Mouse (Mus musculus) adipose tissue, adult 10 weeks (tissue): Measurements from ENCODE around the gene Slc37a4. TPM values are rescaled to one million over a fixed set of nuclear protein-coding genes. Genes with fewer than 3 reads are reported as not detected.

Source experiments
- polyA plus RNA-seq: library from polyadenylated mRNA; stranded (reverse); fragments of 350-450 nt; fragmentation: Illumina TruSeq; extraction: RNeasy Lipid Tissue Mini Kit (QIAGEN cat#74804); gene quantifications from one replicate; pipeline ENCODE4 v1.2.3, GENCODE M21; 2014; ENCODE audit warnings: low read depth, low replicate concordance

Gene Slc37a4
- 66.0 TPM for polyA plus RNA-seq

GRCm38 (mm10) chr9:44396684-44397411 lies at the start of gene Slc37a4:
Gene Slc37a4 (plus strand): TSS chr9:44396852.

GRCm38 (mm10) chr9:44361190-44361917 lies 35.3 kb upstream of the Slc37a4 start, which contains the start of gene Vps11:
Gene Vps11 (minus strand): TSS chr9:44361670.

GRCm38 (mm10) chr9:44379054-44379834 lies 17.4 kb upstream of the Slc37a4 start, which contains the start of gene Hyou1:
Gene Hyou1 (plus strand): TSS chr9:44379490.

GRCm38 (mm10) chr9:44406906-44407751 lies 10.5 kb downstream of the Slc37a4 start, which contains the start of the genes Rps25 and Trappc4:
Gene Rps25 (plus strand): TSS chr9:44407139.
Gene Trappc4 (minus strand): TSS chr9:44407600.

GRCm38 (mm10) chr9:44418519-44419385 lies 22.1 kb downstream of the Slc37a4 start, which contains the start of gene Ccdc84:
Gene Ccdc84 (minus strand): TSS chr9:44418569.

GRCm38 (mm10) chr9:44440961-44441360 lies 44.3 kb downstream of the Slc37a4 start, which contains the start of gene Foxr1:
Gene Foxr1 (minus strand): TSS chr9:44441136.

Other genes with a start within 250 kb of the Slc37a4 start
- gene Cbl, start 162.8 kb upstream of the Slc37a4 start, polyA plus RNA-seq, result 17.4 TPM
- gene Ccdc153, start 156.2 kb upstream of the Slc37a4 start, polyA plus RNA-seq, result 32.6 TPM
- gene Pdzd3, start 145.4 kb upstream of the Slc37a4 start, polyA plus RNA-seq, result 3.3 TPM
- 17.3 TPM for gene Nlrx1, start 128.3 kb upstream of the Slc37a4 start, polyA plus RNA-seq
- 2.2 TPM for gene Abcg4, start 108.2 kb upstream of the Slc37a4 start, polyA plus RNA-seq
- 14.7 TPM for gene Hinfp, start 91.2 kb upstream of the Slc37a4 start, polyA plus RNA-seq
- 28.1 TPM for gene C2cd2l, start 76.6 kb upstream of the Slc37a4 start, polyA plus RNA-seq
- 25.7 TPM for gene Dpagt1, start 70.8 kb upstream of the Slc37a4 start, polyA plus RNA-seq
- gene H2afx, start 62.2 kb upstream of the Slc37a4 start, polyA plus RNA-seq, result 25.2 TPM
- 47.6 TPM for gene Hmbs, start 52.6 kb upstream of the Slc37a4 start, polyA plus RNA-seq
- gene Vps11, start 35.2 kb upstream of the Slc37a4 start, polyA plus RNA-seq, result 37.7 TPM
- 132 TPM for gene Hyou1, start 17.4 kb upstream of the Slc37a4 start, polyA plus RNA-seq
- 1,387 TPM for gene Rps25, start 10.3 kb downstream of the Slc37a4 start, polyA plus RNA-seq
- 77.7 TPM for gene Trappc4, start 10.7 kb downstream of the Slc37a4 start, polyA plus RNA-seq
- 31.8 TPM for gene Ccdc84, start 21.7 kb downstream of the Slc37a4 start, polyA plus RNA-seq
- 0.45 TPM for gene Foxr1, start 44.3 kb downstream of the Slc37a4 start, polyA plus RNA-seq
- gene Upk2, start 58.1 kb downstream of the Slc37a4 start, polyA plus RNA-seq, result 1.1 TPM
- 58.9 TPM for gene Bcl9l, start 86.0 kb downstream of the Slc37a4 start, polyA plus RNA-seq
- 0.62 TPM for gene Cxcr5, start 165.0 kb downstream of the Slc37a4 start, polyA plus RNA-seq
- gene Ddx6, start 208.0 kb downstream of the Slc37a4 start, polyA plus RNA-seq, result 79.5 TPM